Mouse (Mus musculus) megakaryocyte progenitor cell, adult 5-6 weeks (primary cell): Measurements from ENCODE around the gene Tmem163. TPM values are rescaled to one million over a fixed set of nuclear protein-coding genes. Genes with fewer than 3 reads are reported as not detected.

Experiments
- ATAC-seq: replicated peaks from 2 replicates; pipeline ENCODE4 v1.8.0; 2016; ENCODE audit warnings: mild to moderate bottlenecking, moderate TSS enrichment, inconsistent platforms; ENCODE audit not compliant: poor library complexity
- total RNA-seq, 2 experiments: library from RNA; stranded (forward) in 1 of 2; stranded (reverse) in 1 of 2; fragments of 157-497, 149-512 nt in 1 of 2; fragments of 200-1000 nt in 1 of 2; gene quantifications; 2 replicates each; pipeline versions ENCODE4 v1.2.3 to v1.2.4; 2015 to 2017

Tmem163 gene
- total RNA-seq, 2 experiments from 2014 or later: not detected

DNA sequence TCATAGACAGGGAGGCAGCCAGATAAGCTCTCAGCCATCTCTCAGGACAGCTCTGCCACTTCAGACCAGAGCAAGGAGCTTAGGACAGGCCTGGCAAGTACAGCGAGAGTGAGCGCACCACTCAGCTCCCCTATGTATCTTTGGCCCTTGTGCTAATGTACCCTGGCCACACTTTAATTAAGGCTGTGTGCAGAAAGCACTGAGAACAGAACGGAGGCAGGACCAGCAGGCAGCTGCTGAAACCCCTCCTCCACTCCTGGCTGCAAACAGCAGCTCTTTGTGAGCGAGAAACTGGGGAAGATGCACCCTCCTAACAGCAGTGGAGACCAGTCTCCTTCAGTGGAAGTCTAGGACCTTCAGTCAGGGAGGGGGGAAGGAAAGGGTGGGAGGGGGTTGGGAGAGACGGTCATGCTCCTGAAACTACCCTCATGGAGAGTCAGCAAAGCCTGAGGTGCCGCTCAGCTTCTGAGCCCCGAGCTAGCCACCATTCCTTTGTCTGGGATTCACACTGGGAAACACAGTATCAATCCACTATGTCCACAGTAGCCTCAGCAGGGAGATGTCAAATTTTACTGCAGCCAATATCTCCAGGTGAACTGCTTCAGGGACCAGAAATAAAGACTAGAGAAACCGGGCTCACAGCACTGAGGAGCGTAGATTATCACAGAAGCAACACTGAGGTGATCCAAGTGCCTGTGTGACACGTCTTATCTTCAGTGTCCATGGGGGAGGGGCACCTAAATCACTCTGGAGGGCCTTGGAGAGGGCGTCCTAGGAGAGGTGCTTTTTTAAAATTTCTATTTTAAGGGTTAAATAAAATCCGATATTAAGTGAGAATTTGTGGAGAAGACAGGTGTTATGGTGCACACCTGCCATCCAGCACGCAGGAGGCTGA lies 18.0 kb downstream of the Tmem163 start:
- ATAC-seq: no peak; the same call in 1 of the 2 replicates

- no peak for ATAC-seq
Observed at GRCm38 (mm10) chr1:127651564-127651963, 27.8 kb downstream of the Tmem163 start.

DNA sequence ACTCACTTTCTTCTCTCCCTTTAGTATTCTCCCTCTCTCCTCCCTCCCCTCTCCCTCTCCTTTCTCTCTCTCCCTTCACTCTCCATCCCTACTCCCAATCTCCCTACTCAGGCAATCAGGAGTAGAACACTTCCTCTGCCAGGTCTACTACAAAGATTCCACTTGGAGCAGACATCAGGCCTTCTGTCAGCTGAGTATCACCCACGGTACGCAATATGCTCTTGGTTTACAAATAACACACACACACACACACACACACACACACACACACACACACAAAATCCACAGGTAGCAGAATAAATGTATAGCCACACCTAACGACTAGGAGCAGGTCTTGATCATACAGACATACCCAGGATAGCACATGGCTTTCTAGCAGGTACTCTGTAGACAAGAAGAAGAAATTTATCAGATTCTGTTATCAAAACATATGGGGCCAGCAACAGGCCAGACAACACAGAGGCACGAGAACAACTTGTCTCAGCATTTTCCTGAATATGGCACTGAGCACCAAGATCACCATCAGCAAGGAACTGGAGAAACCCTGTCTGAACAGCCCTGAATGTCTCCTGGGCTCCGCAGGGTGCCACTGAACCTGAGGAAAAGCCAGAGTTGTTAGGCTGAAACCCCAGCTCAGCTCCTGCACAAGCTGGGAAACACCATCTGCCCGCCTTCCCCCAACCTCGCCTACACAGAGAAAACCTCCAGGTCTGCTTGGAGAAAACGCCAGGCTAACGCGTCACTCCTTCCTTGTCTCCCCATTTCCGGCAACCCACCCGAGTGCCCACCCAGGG lies 36.2 kb downstream of the Tmem163 start:
- no peak for ATAC-seq

- ATAC-seq: no peak
Observed at GRCm38 (mm10) chr1:127637917-127638316, 41.4 kb downstream of the Tmem163 start.

DNA sequence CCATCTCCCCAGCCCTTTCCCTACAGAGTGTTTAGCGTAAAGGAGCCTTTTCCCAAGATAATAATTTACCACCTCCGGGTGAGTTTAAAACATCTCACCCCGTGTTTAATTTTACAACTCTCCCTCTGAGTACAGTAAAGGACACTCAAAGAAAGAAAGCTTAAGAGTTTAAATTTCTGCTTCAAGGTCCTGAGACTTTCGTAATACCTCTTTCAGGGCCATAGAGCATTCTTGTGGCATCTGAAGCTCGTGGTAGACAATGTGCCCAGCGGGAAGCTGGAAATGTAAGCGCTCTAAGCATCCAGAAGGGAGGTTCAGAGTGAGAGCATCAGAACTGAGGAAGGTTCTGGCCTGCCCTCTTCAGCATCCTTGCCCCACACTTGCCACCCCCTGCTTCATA lies 52.2 kb downstream of the Tmem163 start:
- ATAC-seq: no peak; the same call in 1 of the 2 replicates

DNA sequence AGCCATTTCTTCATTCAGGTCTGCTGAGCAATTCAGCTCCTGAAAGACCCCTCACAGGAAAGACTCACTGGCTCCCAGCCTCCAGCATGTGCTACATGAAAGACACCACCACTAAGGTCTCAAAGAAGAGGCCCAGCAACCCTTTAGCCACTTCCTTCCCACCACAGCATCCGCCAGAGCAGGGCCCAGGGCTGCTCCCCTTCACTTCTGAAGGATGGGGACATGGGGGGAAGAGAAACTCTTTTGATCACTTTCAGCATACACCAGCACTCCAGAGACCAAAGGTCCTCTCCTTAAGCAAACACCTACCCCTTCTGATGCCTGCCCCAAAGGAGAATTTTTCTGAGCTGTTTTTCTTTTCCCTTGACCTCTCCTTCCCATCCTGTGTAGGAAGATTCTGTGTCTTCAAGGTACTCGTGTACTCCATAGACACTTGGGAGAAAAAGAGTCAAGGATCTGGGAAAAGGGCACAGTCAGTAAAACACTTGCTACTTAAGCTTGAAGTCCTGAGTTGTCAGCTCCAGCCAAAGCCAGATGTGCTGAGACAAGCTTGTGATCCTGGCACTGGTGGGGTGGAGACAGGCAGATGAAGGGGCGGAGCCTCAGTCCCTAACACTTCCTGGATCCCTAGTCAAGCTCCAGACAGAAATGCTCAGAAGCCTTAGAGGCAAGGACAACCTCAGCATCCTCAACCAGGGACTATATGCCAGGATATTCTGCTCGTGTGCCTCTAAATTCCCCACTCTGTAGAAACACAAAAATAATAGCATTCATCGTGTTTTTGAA lies 53.6 kb downstream of the Tmem163 start:
- peak; percentile 91 for ATAC-seq

DNA sequence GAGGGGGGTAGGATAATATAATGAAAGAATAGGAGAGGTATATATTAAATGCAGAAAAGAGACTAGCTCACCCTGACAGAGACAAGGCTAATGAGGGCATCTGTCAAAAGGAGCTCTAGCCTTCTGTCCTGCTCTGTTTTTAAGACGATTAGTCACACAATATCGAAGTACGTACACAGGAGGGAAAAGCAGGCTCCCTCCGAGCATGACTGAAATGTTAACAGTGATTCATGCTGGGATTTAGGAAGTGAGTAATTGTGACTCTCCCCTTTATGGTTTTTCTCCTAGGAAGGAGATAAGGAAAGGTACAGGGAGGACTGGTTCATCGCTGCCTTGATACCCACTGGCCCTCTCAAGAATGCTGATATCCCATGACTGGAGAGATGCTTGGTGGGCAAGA lies 57.0 kb downstream of the Tmem163 start:
- no peak for ATAC-seq

GRCm38 (mm10) chr1:127619036-127619435 lies 60.3 kb downstream of the Tmem163 start:
- no peak for ATAC-seq

DNA sequence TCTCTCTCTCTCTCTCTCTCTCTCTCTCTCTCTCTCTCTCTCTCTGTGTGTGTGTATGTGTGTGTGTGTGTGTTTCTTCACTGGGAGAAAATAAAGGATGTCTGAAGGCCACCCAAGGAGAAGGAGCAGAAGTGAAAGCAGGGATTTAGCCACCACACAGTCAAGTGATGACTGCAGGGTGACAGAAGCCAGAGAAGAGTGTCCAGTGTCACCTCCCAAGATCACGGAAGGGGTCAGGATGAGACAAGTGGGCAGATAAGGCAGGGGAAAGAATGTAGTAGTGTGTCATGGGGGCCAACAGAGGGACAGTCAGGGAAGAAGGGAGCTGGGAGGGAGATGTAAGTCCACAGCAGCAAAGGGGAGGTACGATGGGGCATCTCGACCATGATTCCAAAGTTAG lies 69.0 kb downstream of the Tmem163 start:
- peak; percentile 62 for ATAC-seq

- peak; percentile 38 for ATAC-seq
Observed at GRCm38 (mm10) chr1:127609814-127610213, 69.5 kb downstream of the Tmem163 start.

GRCm38 (mm10) chr1:127608326-127608725 lies 71.0 kb downstream of the Tmem163 start:
- ATAC-seq: peak; percentile 73

DNA sequence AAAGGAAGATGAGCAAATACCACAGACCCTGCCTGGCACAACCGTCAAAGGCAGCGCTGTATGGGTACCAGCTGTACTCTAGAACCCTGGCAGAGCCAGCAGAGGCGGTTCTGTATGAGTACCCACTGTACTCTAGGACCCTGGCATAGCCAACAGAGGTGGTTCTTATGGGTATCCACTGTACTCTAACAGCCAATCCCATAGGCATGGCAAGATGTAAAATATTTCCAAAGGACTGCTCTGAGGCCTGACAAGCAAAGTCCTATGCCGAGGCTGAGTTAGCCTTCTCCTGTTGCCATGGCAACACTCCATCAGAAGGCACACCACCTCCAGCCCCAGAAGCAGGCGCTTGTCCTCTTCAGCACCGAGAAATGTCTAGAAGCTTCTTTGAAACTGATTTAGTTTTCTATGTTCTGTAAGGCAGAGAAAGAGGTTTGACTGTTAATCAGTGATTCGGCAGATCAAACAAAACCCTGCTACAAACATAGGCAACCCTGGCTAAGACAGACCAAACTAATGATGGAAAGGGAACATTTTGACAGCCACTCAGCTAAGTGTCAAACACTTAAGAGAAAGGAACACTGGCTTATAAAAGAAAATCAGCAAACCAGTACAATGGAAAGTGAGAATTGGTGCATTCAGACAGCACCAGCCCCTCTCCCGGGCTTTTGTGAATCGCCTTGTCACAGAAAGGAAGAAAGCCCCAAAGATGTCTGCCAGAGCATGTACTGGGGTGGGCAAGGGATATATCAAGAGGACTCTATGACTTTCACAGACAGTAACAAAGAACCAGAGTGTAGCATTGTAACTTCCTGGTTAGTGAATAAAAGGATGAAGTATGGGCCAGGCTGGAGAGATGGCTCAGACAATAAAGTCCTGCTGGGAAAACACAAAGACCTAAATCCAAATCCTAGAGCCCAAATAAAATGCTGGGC lies 75.4 kb downstream of the Tmem163 start:
- ATAC-seq: no peak

- ATAC-seq: peak; percentile 23; the same call in 1 of the 2 replicates
Observed at GRCm38 (mm10) chr1:127596143-127596542, 83.2 kb downstream of the Tmem163 start.

GRCm38 (mm10) chr1:127595735-127596134 lies 83.6 kb downstream of the Tmem163 start:
- no peak for ATAC-seq

GRCm38 (mm10) chr1:127589542-127589941 lies 89.8 kb downstream of the Tmem163 start:
- ATAC-seq: no peak

GRCm38 (mm10) chr1:127587071-127587470 lies 92.3 kb downstream of the Tmem163 start:
- no peak for ATAC-seq

DNA sequence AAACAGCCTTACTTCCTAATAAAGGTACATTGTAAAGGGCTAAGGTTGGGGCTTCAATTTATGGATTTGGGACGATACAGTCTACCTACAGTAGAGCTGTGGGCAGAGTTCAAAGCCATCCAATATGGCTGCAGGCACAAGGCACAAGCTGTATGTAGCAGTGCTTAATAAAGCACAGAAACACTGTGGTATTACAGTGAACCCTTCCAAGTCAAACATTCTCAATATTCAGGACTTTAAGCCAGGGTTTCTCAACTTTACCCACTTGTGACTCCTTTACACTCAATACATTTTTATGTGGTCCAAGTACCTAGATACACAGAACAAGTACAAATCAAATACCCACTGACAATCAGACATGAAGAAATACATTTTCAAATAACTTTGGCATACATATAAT lies 93.2 kb downstream of the Tmem163 start:
- ATAC-seq: no peak

DNA sequence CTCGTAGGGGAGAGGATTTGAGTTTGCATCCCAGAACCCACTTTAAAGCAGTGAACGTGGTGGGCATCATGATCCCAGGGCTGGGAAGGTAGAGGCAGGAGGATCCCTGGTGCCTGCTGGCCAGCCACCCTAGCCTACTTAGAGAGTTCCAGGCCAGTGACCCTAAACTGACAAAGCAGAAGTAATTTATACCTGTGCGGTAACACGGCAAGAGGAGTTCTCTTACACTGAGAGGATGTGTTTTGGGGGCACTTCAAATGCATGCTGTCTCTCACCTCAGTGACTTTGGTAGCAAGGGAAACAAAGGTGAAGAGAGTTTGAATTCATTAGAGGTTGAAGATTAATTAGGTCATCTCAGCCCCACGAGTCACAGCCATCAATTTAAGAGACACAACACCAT lies 101.4 kb downstream of the Tmem163 start:
- ATAC-seq: no peak

DNA sequence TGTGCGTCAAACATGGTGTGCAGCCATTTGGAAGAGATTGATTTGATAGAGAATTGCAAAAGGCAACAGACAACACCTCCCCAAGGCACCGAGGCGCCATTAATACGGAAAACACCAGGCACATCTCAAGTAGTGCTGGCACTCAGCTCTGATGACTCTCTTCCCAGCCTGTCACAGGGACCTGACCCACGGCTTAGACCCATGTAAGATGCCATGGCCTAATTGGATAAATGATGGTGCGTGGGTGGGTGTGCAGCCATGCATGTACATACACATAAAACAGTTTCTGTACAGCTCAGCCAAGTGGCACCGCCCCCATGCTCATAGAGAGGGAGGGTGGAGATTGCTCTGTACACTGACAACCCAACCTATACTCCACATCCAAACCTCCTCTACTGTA lies 102.3 kb downstream of the Tmem163 start:
- no peak for ATAC-seq

- ATAC-seq: no peak
Observed at GRCm38 (mm10) chr1:127576563-127576962, 102.8 kb downstream of the Tmem163 start.
